Mouse (Mus musculus): ENCODE data around the gene Ppp5c.

Gene Ppp5c

DNA sequence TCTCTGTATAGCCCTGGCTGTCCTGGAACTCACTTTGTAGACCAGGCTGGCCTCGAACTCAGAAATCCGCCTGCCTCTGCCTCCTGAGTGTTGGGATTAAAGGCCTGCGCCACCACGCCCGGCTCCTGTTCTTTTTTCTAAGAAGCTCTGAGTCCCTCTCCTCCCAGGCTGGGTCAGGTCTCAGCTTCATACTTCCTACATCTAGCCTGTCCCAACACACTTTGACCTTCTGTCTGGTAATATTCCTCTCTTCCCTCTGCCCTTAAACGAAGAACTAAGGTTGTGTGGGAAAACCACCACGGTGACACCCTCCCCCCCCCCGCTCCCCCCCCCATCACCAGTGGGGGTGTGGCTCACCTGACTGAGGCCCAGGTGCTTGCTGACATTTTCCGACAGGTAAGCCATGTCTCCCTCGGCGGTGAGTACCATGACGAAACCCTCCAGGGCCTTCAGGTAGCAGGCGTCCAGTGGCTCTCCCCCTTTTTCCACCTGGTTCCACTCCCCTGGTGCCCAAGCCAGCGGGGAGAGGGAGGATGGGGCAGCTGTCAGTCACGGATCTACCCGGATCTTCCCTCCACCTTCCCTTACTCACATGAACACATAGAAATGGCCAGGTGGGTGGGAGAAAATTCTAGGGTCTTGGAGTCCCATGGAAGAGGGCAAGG lies 26.7 kb upstream of the Ppp5c start:
- no peak for DNase-seq (ENCODE audit: low read depth, low spot score)

DNA sequence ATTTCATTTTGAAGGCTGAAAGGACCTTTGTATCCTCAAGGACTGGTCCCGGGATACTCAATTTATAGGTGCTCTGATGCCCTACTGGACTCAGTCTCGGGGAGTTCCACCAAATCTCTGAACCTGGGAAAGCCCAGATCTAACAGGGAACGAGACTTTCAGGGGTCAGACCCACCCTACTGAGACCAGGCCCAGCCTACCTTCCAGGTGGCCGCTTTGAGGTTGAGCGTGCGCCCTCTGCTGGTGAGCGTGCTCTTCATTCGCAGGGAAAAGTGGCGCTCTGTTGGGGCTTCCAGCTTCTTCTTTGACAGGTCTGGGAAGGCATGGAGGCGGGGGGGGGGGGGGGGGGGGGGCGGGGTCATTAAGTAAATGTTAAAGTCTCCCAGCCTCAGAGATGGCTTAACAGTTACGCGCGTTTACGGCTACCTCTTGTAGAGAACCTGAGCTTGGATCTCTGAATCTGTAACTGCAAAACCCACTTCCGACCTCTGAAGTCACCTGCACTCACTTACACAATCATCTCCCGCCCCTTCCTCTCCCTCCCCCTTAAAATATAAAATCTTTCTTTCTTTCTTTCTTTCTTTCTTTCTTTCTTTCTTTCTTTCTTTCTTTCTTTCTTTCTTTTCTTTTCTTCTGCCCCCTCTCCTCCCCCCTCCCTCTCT lies 23.3 kb upstream of the Ppp5c start:
- no peak for DNase-seq (ENCODE audit: low read depth, low spot score)

DNA sequence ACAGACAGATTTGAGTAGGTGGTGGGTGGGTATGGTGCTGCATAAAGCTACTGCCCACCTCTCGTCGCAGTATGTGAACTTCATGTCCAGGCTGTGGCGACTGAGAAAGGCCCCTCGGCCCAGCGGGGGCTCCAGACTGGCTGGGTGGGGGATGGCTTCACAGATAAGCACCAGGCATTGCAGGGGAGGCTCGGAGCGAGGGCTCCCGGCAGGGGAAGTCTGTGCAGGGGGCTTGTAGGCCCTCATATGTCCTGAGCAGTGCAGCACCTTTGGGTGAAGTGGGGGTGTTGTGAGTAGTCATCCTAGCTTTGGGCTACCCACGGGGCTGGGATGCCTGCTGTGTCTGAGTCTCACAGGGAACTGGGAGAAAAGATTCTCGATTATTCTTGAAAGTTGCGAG lies 22.8 kb upstream of the Ppp5c start:
- no peak for DNase-seq (ENCODE audit: low read depth, low spot score)

DNA sequence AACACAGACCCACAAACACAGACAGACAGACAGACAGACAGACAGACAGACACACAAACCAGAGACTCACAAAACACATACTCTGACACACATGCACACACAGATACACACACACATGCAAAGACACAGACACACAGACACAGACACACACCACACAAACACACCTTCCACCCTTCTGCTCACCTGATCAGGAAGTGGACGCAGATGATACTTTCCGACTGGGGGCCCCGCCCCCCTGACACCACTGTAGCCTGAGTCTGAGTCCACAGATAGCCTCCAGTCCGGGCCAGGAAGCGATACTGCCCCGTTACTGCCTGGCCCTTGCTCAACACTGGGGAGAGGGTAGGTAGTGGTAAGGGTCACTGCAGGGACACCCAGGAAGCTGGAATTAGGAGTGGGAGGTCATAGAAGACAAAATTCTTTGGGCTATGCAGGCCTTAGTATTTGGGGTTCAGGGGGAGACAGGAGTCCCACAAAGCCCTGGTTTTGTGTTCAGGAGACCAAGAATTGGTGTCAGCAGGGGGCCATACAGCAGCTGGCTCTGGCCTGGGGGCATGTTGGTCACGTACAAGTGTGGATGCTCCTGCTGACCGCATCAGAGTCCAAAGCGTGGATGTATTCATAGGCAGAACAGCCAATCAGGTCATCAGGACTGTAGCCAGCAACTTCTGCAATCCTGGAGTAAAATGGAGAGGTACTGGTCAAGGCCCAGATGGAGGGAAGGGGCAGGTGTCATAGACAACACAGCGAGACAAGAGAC lies 20.9 kb upstream of the Ppp5c start:
- no peak for DNase-seq (ENCODE audit: low read depth, low spot score)

DNA sequence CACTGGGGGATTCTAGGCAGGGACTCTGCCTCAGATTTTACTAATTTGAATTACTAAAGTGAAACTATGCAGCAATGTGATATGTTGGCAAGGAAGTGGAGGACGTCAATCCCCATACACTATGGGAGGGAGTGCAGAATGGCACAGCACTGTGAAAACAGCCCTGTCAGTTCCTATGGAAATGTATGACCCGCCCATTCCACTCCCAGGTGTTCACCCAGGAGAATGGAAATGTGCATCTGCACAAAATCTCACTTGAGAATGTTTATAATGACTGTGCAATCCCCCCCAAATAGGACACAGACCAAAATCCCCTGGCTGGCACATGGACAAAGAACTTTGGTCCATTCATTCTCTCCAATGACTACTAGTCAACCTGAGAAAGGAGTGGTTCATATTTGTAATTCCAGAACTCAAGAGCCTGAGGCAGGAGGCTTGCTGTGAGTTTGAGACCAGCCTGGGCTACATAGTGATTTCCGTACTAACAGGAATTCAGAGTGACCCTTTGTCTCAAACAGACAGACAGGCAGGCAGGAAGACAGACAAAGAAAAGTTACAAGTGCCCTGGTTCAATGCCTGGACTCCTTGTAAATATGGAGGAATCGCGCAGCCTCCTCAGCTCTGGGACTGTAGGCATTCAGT lies 19.4 kb upstream of the Ppp5c start:
- no peak for DNase-seq (ENCODE audit: low read depth, low spot score)

DNA sequence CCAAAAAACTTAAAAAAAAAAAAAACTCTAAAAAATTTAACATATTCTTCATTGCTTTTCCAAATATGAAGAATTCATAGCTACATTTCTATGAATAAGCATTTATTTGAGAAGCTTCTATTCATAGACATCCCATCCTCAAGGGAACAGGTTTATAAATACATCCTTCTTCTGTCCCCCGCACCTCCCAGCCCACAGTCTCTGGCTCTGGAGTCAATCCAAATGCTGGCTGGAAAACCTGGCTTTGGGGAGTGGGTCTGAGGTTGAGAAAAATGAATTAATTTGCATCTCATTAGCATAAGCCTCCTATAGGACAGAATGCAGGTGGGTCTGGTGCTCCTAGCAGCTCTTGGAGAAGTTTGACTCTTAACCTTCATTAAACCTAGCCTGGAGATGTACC lies 18.0 kb upstream of the Ppp5c start:
- no peak for DNase-seq (ENCODE audit: low read depth, low spot score)

DNA sequence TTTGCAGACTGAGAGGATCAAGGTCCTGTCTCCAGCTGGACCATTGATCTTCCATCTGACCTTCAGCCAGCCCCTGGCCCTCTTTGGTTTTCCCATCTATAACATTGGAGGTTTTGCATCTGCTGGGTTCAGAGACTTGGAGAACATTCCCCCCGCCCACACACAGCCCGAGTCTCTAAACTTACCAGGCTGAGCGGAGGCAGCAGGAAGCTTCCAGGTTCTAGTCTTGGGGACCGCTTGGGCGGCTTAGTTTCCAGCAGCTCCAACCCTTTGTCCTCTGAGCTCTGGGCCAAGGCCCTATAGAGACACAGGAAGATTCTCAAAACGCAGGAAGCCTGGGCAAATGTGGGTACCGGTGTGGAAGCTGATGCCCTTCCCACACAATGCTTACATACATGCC lies 11.6 kb upstream of the Ppp5c start:
- DNase-seq (ENCODE audit: low read depth, low spot score), result no peak

DNA sequence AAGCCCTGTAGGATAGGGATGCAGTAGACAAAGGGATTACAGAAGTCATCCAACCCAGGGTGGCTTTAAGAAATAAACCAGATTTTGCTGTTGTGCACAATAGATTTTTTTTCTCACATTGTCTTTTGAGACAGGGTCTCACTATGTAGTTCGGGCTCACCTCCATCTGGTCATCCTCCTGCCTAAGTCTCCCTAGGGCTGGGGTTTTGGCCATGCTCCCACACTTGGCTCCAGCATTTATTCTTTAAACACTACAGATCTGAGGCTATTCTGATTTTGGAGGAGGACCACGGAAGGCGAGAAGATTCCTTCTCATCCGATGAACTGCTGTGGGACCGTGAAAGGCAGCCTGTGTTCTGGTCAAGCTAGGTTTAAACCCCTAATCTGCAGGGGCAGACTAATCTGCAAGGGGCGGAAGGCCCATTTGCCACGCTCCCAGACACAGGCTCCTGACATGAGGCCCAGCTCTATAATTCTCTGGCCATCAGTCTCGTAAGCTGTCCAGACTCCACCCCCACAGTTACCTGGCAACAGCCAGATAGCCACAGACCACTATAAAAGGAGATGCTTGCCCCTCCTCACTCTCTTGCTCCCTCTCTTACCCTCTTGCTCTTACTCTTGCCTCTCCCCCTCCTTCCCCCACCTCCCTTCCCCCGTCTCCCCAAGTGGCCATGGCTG lies 10.4 kb upstream of the Ppp5c start:
- DNase-seq (ENCODE audit: low read depth, low spot score), result no peak

DNA sequence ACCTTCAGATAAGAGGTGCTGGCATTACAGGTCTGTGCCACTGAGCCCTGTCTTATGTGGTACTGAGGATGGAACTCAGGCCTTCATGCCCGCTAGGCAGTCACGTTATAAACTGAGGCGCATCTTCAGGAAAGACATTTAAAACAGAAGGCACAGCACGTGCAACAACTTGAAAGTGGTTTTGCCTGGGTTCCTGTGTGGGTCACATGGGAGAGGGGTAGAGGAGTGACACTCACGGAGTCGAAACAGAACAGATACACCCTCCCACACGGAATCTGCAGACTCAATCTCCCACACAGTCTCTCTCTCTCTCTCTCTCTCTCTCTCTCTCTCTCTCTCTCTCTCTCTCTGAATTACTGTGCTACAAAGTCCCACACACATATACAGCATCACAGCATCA lies 2.5 kb upstream of the Ppp5c start:
- no peak for DNase-seq (ENCODE audit: low read depth, low spot score)

DNA sequence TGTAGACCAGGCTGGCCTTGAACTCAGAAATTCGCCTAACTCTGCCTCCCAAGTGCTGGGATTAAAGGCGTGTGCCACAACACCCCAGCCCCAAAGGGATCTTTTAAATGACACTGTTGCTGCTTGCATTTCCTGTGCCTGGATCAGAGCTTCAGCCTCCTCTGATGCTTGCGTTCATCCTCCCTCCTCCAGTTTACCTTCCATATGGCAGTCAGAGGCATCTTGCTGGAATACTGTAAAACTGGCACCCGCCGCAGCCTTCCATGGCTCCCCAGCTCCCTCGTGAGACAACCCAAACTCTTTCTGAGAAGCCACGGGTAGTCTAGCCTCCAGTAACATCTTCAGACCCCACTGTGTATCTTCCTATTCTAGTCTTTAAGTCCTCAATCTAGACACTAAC lies 1.2 kb upstream of the Ppp5c start:
- DNase-seq (ENCODE audit: low read depth, low spot score), result no peak

DNA sequence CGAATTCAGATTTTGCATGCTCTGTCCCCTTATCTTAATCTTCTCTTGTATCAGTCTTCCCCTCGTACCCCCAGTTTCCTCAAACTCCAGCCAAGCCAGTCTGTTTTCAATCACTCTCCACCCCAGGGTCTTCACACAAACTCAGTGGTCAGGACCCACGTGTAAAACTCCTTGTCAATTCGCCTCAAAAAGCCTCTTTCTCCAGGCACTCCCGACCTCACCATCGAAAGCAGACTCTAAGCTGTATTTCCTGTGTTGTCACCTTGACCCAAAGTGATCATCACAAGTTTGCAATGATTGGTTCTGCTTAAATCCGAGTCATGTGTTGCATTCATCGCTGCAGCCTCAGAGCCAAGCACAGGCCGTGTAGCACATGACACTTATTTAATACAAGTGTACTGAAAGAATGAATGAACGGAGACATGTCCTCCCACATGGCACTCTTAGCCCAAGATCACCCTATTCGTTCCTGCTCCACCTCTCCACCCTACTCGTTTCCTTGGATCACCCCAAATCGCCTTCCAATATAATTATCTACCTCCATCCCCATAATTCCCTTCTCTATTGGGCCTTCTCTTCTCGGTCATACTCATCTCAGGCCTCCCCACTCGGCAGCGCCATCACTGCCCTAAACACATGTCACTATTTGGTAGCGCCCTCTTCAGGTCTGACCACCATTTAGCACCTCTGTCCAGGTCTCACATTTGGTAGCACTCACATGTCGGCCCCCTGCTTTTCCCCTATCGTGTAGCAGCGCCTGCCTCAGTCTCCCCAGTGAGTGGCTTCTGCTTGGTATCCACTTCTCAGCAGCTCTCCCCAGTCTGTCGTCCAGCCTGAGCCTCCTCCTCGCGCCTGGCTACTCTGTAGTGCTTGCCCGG lies 775 bp downstream of the Ppp5c start:
- no peak for DNase-seq (ENCODE audit: low read depth, low spot score)

DNA sequence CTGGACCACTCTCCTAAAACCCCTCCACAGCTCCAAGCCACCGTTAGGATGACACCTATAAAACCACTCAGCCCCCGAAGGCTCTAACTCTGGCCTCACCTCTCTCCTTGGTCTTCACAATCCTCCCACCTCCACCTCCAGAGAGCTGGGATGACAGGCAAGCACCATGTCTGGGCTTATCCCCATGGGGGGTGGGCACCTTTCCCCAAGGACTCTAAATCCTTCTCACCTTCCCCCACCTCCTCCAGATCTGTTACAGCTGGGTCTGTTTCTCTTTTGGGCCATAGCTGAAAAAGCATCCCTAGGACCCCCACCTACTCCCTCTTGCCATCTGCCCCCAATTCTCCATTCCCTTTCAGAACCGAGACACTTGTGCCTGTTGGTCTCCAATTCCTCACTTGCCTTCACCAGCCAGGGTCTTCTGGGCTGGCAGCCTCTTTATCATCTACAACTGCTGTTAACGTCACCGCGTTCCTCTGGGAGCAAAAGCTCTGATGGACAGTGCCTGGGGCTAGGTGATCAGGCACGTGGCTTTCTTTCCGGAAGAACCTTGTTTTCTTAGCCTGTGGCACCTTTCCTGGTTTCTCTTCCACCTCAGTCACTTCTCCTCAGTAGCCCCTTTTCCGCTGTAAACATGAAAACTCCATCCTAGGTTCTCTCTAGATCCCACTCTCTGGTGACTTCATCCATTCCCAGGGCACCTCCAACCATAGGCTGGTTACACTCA lies 1.7 kb downstream of the Ppp5c start:
- DNase-seq (ENCODE audit: low read depth, low spot score), result no peak

DNA sequence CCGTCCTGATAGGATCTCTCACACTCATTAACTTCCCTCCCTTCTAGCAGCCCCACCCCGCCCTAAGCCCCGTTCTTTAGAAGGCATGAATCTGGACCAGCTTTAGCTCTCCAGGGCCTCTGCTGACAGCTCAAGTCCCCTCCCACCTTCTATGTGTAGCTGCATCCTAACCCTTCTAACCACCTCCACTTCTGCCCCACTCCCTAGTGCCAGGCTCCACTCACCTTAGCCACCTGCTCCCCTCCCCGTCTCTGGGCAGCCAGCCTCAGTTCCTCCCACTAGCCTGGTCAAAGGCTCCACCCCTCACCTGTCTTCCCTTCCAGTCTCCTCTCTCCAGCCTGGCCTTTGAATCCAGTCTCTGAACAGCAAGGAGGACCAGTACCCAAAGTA lies 2.2 kb downstream of the Ppp5c start:
- DNase-seq (ENCODE audit: low read depth, low spot score), result no peak

DNA sequence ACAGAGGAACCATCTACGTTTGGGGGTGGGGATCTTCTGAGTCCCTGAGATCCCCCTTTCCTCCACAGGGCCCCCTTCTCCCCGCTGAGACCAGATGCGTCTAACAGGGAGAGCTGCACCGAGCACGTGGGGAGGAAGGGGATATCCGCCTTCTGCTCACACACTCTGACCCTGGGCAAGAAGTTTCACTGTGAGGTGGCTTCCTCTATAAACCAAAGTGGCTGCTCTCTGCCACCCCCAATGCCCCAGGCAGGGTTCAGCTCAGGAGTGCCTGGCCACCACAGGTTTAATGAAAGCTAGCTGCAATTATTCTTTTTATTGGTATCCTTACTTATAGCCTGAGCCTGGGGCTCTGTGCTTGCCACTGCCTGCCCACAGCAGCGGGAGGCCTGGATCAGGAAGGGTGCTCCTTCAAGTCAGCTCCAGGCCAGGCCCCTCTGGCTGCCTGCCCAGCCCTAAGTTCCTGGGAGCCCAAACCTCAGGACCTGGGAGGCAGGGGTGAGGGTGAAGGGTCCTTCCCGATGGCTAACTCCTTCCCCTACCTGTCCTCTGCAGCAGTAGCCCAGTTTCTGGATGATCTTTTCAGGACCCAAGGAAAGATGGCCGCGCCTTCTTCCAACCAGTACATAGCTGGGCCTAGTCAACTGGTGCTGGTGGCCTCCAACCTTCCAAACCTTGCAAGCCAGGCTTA lies 2.8 kb downstream of the Ppp5c start:
- no peak for DNase-seq (ENCODE audit: low read depth, low spot score)

DNA sequence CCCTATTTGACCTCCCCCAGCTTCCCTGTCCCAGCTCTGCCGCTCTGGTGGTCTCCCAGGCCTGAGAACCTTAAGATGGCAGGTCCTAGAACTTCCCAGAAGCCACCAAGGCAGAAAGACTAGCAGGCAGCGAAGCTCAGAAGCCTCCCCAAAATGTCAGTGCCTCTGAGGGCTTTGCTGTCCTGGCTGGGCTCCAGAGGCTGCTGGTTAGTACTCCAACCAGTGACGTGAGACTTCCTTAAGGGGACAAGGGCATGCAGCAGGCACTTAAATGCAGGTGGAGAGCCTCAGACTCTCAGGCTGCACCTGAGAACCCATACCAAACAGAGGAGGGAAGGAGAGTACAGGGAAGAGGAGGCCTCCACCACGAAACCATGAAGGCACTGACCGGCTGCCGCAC lies 3.6 kb downstream of the Ppp5c start:
- DNase-seq (ENCODE audit: low read depth, low spot score), result no peak

DNA sequence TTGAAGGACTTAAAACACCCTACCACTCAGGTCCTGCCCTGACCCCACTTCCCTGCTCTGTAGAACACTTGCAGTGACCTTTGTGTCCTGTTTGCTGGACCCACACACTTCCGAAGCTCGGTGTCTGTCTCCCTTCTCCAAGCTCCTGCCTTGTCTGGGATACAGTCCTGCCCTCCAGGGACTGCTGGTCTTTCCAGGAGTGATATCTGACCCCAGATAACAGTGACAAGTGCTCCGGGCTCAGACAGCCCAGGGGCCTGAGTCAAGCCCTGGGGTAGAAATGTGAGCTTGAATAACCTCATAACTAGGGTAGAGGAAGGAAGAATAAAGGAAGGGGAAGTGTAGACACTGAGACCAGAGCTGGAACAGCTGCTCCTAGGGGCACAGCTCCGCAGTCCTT lies 4.0 kb downstream of the Ppp5c start:
- no peak for DNase-seq (ENCODE audit: low read depth, low spot score)

DNA sequence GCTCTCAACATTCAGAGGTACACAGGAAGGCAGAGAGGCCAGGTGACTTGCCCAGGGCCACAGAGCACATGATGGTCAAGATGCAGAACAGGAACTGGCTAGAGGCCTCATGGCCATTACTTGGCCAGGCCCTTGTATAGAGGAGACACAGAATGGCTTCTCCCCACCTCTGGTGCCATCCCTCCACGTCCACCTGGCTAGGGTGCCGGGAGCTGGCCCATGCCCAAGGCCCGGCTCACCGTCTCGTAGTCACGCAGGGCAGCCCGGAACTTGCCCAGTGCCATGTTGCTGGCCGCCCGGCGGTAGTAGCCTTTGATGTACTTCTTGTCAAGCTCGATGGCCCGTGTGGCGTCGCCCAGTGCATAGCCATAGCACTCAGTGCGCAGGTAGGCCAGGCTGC lies 5.5 kb downstream of the Ppp5c start:
- DNase-seq (ENCODE audit: low read depth, low spot score), result no peak

DNA sequence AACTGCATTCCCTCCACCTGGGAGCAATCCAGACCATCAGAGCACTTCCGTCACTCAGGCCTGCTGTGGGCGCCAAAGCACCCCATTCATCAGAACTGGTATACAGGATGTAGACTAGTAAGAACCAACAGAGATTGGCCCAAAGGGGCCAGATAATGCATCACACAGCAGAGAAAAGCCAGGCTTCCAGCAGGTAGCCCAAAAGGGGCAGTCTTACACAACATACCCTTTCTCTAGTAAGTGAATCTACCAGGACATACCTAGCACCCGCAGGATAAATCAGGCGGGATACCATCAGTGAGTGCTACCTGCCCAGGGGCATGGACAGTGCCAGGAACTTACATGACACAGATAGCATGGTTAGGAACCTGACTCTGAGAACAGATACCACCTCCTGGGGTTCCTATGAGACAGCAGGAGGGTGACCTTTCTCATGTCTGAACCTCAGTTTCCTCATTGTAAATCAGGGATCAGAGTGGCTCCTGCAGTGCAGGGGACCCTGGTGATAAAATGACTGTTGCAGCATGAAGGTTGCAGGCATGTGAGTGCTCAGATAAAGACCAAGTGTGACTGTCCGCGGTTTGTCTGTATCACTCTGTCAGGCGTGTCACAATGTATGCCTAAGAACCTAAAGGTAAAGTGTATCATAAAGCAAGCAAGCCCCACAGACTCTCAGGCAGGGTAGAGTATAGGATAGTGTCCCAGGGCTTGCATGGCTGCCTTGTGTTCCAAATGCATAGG lies 8.1 kb downstream of the Ppp5c start:
- no peak for DNase-seq (ENCODE audit: low read depth, low spot score)

DNA sequence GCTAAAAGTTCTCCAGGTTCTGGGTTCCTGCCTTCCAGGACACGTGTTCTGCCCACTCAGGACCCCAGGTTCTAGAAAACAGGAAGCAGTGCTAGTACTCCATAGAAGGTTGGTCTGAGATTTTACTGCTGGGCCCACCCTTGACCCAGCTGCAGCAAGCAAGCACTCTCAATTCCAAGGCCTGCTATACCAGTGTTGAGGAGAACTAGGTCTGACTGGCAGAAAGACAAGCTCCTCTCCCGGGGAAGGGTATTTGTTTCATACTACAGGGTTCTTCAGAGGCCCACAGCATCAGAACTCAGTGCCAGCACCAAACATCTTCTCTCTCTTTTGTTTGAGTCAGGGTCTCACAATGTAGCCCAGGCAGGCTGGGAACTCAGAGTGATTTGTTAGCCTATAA lies 9.8 kb downstream of the Ppp5c start:
- no peak for DNase-seq (ENCODE audit: low read depth, low spot score)

Data from brain, embryonic 18.5 days (tissue).